Mouse (Mus musculus): ENCODE data around the gene Gnas. TPM values are rescaled to one million over a fixed set of nuclear protein-coding genes. Genes with fewer than 3 reads are reported as not detected.

Gene Gnas
- polyA plus RNA-seq, 1 experiment from 2014 or later, result 1,127 TPM

GRCm38 (mm10) chr2:174285921-174286470, 1.9 kb downstream of the Gnas start:
- WGBS (ENCODE audit: insufficient replicate concordance), result 58% methylated on average over 34 of the region's 34 CpGs
- Histone ChIP-seq H3K27ac (ENCODE audit: low read depth, low read length) (no peak overlapping the region), H3K27me3 (ENCODE audit: control insufficient read depth, insufficient read depth, low read length) (peaks cover 40% of the 10 kb centered on the region), H3K4me1 (ENCODE audit: control insufficient read depth, insufficient read depth, low read length) (no peaks in the 10 kb centered on the region), H3K9me3 (replicated peaks; ENCODE audit: control insufficient read depth, low read length) (no peaks in the 10 kb centered on the region; the same call in 1 of the 2 replicates), H3K9ac (ENCODE audit: low read depth, low read length) (no peak overlapping the region), H3K36me3 (ENCODE audit: control insufficient read depth, insufficient read depth, low read length) (peaks cover 31% of the 10 kb centered on the region), H3K4me2 (no peak overlapping the region), H3K4me3 (ENCODE audit: low read depth, low read length) (no peak overlapping the region)
- no peak for ATAC-seq (replicated peaks; ENCODE audit: insufficient number of reproducible peaks, low FRiP score, low TSS enrichment)

GRCm38 (mm10) chr2:174287921-174288320, 3.8 kb downstream of the Gnas start:
- Histone ChIP-seq H3K4me2 (no peak overlapping the region), H3K4me3 (ENCODE audit: low read depth, low read length) (no peak overlapping the region), H3K4me1 (ENCODE audit: control insufficient read depth, insufficient read depth, low read length) (peaks cover 10% of the 10 kb centered on the region), H3K27me3 (ENCODE audit: control insufficient read depth, insufficient read depth, low read length) (peaks cover 38% of the 10 kb centered on the region), H3K27ac (ENCODE audit: low read depth, low read length) (no peak overlapping the region), H3K36me3 (ENCODE audit: control insufficient read depth, insufficient read depth, low read length) (peaks cover 32% of the 10 kb centered on the region), H3K9ac (ENCODE audit: low read depth, low read length) (no peak overlapping the region), H3K9me3 (replicated peaks; ENCODE audit: control insufficient read depth, low read length) (no peaks in the 10 kb centered on the region; the same call in 1 of the 2 replicates)
- no peak for ATAC-seq (replicated peaks; ENCODE audit: insufficient number of reproducible peaks, low FRiP score, low TSS enrichment)
- WGBS (ENCODE audit: insufficient replicate concordance), result 41% methylated on average over 7 of the region's 7 CpGs

- Histone ChIP-seq H3K27me3 (ENCODE audit: control insufficient read depth, insufficient read depth, low read length) (peaks cover 38% of the 10 kb centered on the region), H3K27ac (ENCODE audit: low read depth, low read length) (no peak overlapping the region), H3K9ac (ENCODE audit: low read depth, low read length) (no peak overlapping the region), H3K36me3 (ENCODE audit: control insufficient read depth, insufficient read depth, low read length) (peaks cover 34% of the 10 kb centered on the region), H3K4me1 (ENCODE audit: control insufficient read depth, insufficient read depth, low read length) (peaks cover 16% of the 10 kb centered on the region), H3K4me3 (ENCODE audit: low read depth, low read length) (no peak overlapping the region), H3K9me3 (replicated peaks; ENCODE audit: control insufficient read depth, low read length) (no peaks in the 10 kb centered on the region; the same call in 1 of the 2 replicates), H3K4me2 (no peak overlapping the region)
- 54% methylated on average over 12 of the region's 12 CpGs for WGBS (ENCODE audit: insufficient replicate concordance)
- no peak for ATAC-seq (replicated peaks; ENCODE audit: insufficient number of reproducible peaks, low FRiP score, low TSS enrichment)
Measured at GRCm38 (mm10) chr2:174288673-174289430, 4.7 kb downstream of the Gnas start.

DNA sequence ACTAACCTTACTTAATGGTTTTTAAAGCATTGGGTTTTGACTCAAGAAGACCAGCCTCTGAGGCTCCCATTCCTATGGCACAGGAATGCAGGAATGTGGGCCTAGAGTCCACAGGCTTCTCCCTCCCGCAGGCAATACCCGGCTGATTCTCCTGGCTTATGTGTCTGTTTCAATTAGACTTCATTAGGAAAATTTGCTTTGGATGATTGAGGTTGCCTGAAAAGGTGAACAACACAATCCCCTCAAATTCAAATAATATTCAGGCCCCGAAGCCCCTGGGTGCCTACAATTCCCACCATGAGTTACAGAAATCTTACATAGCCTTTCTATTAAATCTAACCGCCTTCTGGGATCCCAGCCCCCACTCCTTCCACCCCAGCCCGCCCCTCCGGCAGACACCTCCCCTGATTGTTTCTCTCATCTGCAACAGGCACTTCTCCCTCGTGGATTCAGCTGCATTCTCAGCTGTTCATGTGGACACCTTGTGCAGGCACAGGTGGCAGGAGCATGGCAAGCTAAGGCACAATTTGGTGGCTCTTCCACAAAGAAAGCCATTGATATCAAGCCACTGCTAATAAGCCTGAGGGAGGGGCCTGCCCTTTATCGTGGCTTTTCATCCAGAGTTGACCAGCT, 7.0 kb downstream of the Gnas start:
- Histone ChIP-seq H3K9ac (ENCODE audit: low read depth, low read length) (no peak overlapping the region), H3K4me2 (peak overlapping the region; percentile 61), H3K27ac (ENCODE audit: low read depth, low read length) (no peak overlapping the region), H3K27me3 (ENCODE audit: control insufficient read depth, insufficient read depth, low read length) (peaks cover 22% of the 10 kb centered on the region), H3K4me3 (ENCODE audit: low read depth, low read length) (peak overlapping the region; percentile 14; the same call in 1 of the 2 replicates), H3K9me3 (replicated peaks; ENCODE audit: control insufficient read depth, low read length) (peaks cover 16% of the 10 kb centered on the region), H3K4me1 (ENCODE audit: control insufficient read depth, insufficient read depth, low read length) (peaks cover 16% of the 10 kb centered on the region), H3K36me3 (ENCODE audit: control insufficient read depth, insufficient read depth, low read length) (peaks cover 12% of the 10 kb centered on the region)
- no peak for ATAC-seq (replicated peaks; ENCODE audit: insufficient number of reproducible peaks, low FRiP score, low TSS enrichment)
- WGBS (ENCODE audit: insufficient replicate concordance), result 65% methylated on average over 8 of the region's 8 CpGs

DNA sequence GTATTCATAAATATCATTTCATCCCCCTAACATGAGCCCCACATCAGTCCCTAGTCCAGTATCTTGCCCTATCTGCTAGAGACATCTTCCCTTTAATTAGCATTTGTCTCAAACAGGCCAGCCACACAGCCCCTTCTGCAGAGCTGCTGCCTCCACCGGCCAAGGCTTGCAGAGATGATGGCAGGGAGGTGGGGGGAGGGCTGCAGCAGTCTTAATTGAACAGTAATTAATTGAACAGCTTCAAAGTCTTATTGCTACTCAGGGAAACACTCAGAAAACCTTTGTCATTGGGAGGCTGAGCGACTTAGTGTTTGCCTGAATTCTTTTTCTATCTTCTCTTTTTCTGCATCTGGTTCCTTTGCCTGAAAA, 7.5 kb downstream of the Gnas start:
- H3K27ac ChIP-seq (ENCODE audit: low read depth, low read length), result no peak overlapping the region
- no peak overlapping the region for H3K4me3 ChIP-seq (ENCODE audit: low read depth, low read length)

DNA sequence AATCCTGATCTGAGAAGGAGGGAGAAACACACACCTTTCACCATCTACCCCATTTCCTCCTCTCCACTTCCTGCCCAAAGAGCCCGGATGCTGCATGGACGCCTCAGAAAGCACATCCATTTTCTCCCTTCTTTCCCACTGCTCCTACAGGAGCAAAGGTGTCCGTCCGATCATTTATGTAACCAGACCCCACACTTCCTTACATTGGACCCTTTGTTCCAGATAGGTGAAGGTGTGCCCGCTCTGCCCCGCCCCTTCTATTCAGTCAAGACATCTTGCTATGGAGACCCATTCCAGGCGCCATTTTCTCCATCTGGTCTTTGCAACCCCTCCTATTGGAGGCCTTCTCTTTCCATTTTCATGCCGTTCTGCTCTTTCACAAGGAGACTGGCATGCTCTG, 10.3 kb downstream of the Gnas start:
- 49% methylated on average over 8 of the region's 8 CpGs for WGBS (ENCODE audit: insufficient replicate concordance)
- Histone ChIP-seq H3K27me3 (ENCODE audit: control insufficient read depth, insufficient read depth, low read length) (peaks cover 18% of the 10 kb centered on the region), H3K4me2 (peak overlapping the region; percentile 66), H3K4me3 (ENCODE audit: low read depth, low read length) (peak overlapping the region; percentile 70), H3K27ac (ENCODE audit: low read depth, low read length) (peak overlapping the region; percentile 74), H3K4me1 (ENCODE audit: control insufficient read depth, insufficient read depth, low read length) (peaks cover 16% of the 10 kb centered on the region), H3K9ac (ENCODE audit: low read depth, low read length) (peak overlapping the region; percentile 96), H3K9me3 (replicated peaks; ENCODE audit: control insufficient read depth, low read length) (peaks cover 45% of the 10 kb centered on the region), H3K36me3 (ENCODE audit: control insufficient read depth, insufficient read depth, low read length) (peaks cover 4% of the 10 kb centered on the region; the same call in 1 of the 2 replicates)
- ATAC-seq (replicated peaks; ENCODE audit: insufficient number of reproducible peaks, low FRiP score, low TSS enrichment), result no peak

More for the DNA sequence above, 7.5 kb downstream of the Gnas start:
- Histone ChIP-seq H3K4me2 (peak overlapping the region; percentile 61), H3K9me3 (replicated peaks; ENCODE audit: control insufficient read depth, low read length) (peaks cover 21% of the 10 kb centered on the region), H3K36me3 (ENCODE audit: control insufficient read depth, insufficient read depth, low read length) (peaks cover 7% of the 10 kb centered on the region), H3K27me3 (ENCODE audit: control insufficient read depth, insufficient read depth, low read length) (peaks cover 17% of the 10 kb centered on the region), H3K4me1 (ENCODE audit: control insufficient read depth, insufficient read depth, low read length) (peaks cover 16% of the 10 kb centered on the region), H3K9ac (ENCODE audit: low read depth, low read length) (no peak overlapping the region)
- ATAC-seq (replicated peaks; ENCODE audit: insufficient number of reproducible peaks, low FRiP score, low TSS enrichment), result no peak
- 64% methylated on average over 2 of the region's 2 CpGs for WGBS (ENCODE audit: insufficient replicate concordance)

DNA sequence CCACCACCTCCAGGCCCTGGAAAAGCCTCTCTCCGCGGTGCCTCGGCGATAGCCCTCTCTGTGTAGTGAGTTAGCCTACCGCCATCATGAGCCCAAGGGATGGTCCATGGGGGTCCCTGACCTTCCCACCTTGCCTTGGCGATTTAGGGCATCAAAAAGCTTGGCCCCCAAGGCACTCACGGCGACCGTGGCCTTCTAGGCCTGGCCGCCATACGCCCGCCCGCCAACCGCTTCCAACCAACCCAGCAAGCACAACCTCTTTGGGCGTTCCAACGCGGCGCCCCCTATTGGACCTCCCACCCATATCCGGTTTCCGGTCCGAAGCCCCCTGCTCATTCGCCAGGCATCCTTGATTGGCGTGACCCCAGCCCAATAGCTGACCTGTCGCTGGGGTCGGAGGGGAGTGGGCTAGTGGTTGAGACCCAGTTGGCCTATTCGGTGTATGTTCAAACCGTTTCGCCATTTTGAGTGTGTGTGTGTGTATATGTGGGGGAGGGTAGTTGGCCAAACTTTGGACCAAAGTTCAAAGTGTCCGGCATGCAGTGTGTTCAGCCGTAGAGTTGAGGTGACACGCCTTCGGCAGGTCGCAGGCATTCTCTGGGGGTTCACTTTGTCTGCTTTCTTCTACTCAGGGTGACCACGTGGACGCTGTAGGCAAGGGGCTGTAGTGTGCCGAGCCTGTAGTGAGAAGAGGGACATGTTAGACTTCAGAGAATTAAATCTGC, 11.2 kb downstream of the Gnas start:
- peaks cover 54% of the 10 kb centered on the region for H3K9me3 ChIP-seq (replicated peaks; ENCODE audit: control insufficient read depth, low read length)
- H3K4me3 ChIP-seq (ENCODE audit: low read depth, low read length), result peak overlapping the region; percentile 70
- peaks cover 4% of the 10 kb centered on the region; the same call in 1 of the 2 replicates for H3K36me3 ChIP-seq (ENCODE audit: control insufficient read depth, insufficient read depth, low read length)
- peak overlapping the region; percentile 66 for H3K4me2 ChIP-seq
- peaks cover 20% of the 10 kb centered on the region for H3K27me3 ChIP-seq (ENCODE audit: control insufficient read depth, insufficient read depth, low read length)
- 53% methylated on average over 36 of the region's 36 CpGs for WGBS (ENCODE audit: insufficient replicate concordance)
- peak overlapping the region; percentile 74 for H3K27ac ChIP-seq (ENCODE audit: low read depth, low read length)
- H3K9ac ChIP-seq (ENCODE audit: low read depth, low read length), result peak overlapping the region; percentile 96
- ATAC-seq (replicated peaks; ENCODE audit: insufficient number of reproducible peaks, low FRiP score, low TSS enrichment), result peak; percentile 86
- peaks cover 16% of the 10 kb centered on the region for H3K4me1 ChIP-seq (ENCODE audit: control insufficient read depth, insufficient read depth, low read length)

DNA sequence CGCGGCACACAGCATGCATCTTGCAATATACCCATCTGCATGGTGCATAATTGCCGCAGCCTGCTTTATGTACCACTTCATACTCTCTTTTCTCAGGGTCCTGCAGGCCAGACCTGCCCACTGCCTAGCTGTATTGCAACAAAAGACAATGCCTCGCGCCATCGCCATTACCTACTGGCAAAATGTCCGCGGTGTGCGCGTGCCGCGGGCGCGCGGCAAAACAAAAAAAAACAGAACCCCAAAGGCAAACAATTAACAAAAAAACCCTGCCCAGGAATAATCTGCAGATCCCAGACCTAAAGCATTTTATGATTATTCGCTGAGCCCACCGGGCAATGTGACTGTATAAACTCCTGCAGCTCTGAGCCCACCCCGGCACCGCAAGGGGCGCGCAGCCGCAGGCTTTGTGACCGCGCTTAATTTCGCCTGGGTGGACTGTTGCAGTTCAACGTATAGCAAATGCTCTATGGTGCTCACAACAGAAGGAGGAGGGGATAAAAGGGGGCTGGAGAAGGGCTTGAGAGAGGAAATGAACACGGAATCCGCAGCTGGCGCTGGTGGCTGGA, 11.9 kb downstream of the Gnas start:
- Histone ChIP-seq H3K27ac (ENCODE audit: low read depth, low read length) (peak overlapping the region; percentile 10), H3K27me3 (ENCODE audit: control insufficient read depth, insufficient read depth, low read length) (peaks cover 21% of the 10 kb centered on the region), H3K4me1 (ENCODE audit: control insufficient read depth, insufficient read depth, low read length) (peaks cover 16% of the 10 kb centered on the region), H3K4me2 (peak overlapping the region; percentile 62), H3K9ac (ENCODE audit: low read depth, low read length) (peak overlapping the region; percentile 66; the same call in 1 of the 2 replicates), H3K9me3 (replicated peaks; ENCODE audit: control insufficient read depth, low read length) (peaks cover 54% of the 10 kb centered on the region), H3K4me3 (ENCODE audit: low read depth, low read length) (peak overlapping the region; percentile 70), H3K36me3 (ENCODE audit: control insufficient read depth, insufficient read depth, low read length) (peaks cover 4% of the 10 kb centered on the region; the same call in 1 of the 2 replicates)
- WGBS (ENCODE audit: insufficient replicate concordance), result 41% methylated on average over 29 of the region's 29 CpGs
- ATAC-seq (replicated peaks; ENCODE audit: insufficient number of reproducible peaks, low FRiP score, low TSS enrichment), result no peak

Measured in heart, embryonic 11.5 days (tissue).